Mouse (Mus musculus) embryonic facial prominence, embryonic 13.5 days (tissue): ENCODE measurements around the gene Pex7. TPM values are rescaled to one million over a fixed set of nuclear protein-coding genes. Genes with fewer than 3 reads are reported as not detected.

Experiments
- ATAC-seq: fragments of 200-750 bp; cut with Nextera tagmentation; 2 replicates; pipeline ENCODE4 v1.8.0; 2017; ENCODE audit warnings: low read depth; ENCODE audit not compliant: insufficient number of reproducible peaks, insufficient read depth, low FRiP score, low TSS enrichment
- H3K27ac ChIP-seq: fragments of 300-500 bp; sonication (generic); 2 replicates; pipeline ENCODE4 v1.5.1; 2015; ENCODE audit warnings: moderate library complexity, mild to moderate bottlenecking, inconsistent platforms
- H3K27me3 ChIP-seq: fragments of 300-500 bp; sonication (generic); 2 replicates; pipeline ENCODE4 v1.6.1; 2015; ENCODE audit warnings: mild to moderate bottlenecking, inconsistent platforms
- H3K36me3 ChIP-seq: fragments of 300-500 bp; sonication (generic); 2 replicates; pipeline ENCODE4 v1.6.1; 2015; ENCODE audit warnings: mild to moderate bottlenecking, inconsistent platforms
- H3K4me1 ChIP-seq: fragments of 300-500 bp; sonication (generic); 2 replicates; pipeline ENCODE4 v1.6.1; 2015; ENCODE audit warnings: inconsistent platforms
- H3K4me2 ChIP-seq: fragments of 300-500 bp; sonication (generic); 2 replicates; pipeline ENCODE4 v1.6.1; 2015; ENCODE audit warnings: moderate library complexity, mild to moderate bottlenecking, inconsistent platforms
- H3K4me3 ChIP-seq: fragments of 300-500 bp; sonication (generic); 2 replicates; pipeline ENCODE4 v1.5.1; 2015; ENCODE audit warnings: mild to moderate bottlenecking, inconsistent platforms
- H3K9ac ChIP-seq: fragments of 300-500 bp; sonication (generic); 2 replicates; pipeline ENCODE4 v1.6.1; 2015; ENCODE audit warnings: mild to moderate bottlenecking, inconsistent platforms
- H3K9me3 ChIP-seq: fragments of 300-500 bp; sonication (generic); 2 replicates; pipeline ENCODE4 v1.6.1; 2016; ENCODE audit warnings: inconsistent platforms
- WGBS: fragments of 180-500 bp; shearing (Covaris S2); methylation state at CpG from one replicate; pipeline ENCODE4 v1.1.7; 2015; ENCODE audit warnings: mixed read lengths; 5-methylcytosine and 5-hydroxymethylcytosine counted together
- polyA plus RNA-seq: library from polyadenylated mRNA; unstranded; fragments of >200 nt; fragmentation: Nextera tagmentation; extraction: Ambion mirVana; gene quantifications from 2 replicates; pipeline ENCODE4 v1.2.1, GENCODE M21; 2015

Pex7 gene
- polyA plus RNA-seq, 1 experiment from 2014 or later: 24.9 TPM

DNA sequence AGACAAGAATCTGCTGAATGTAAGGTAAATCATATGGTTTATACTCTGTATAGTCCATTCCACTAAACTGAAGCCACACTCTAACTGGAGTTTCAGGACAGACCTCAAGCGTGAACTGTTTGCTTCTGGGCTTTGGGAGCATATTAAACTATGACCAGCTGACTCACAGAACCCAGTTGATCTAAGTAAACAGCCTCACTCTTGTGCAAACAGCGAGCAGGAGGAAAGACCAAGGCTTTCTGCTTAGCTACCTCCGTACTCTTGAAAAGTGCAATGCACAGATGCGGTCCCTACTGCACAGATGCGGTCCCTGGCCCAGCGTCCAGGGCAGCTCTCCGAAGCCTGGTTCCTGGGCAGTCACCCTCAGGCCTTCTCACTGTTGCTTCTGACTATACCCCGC is 30.2 kb downstream of the Pex7 start:
- Histone ChIP-seq H3K36me3 (no peaks in the 10 kb centered on the region), H3K4me3 (no peak overlapping the region), H3K27me3 (no peaks in the 10 kb centered on the region), H3K9me3 (no peaks in the 10 kb centered on the region), H3K27ac (no peak overlapping the region), H3K4me2 (no peak overlapping the region), H3K4me1 (0 out of 2 replicates have a peak, but pooled peaks cover 7% of the 10 kb centered on the region), H3K9ac (no peak overlapping the region)
- 68% methylated on average over 8 of the region's 8 CpGs for WGBS
- no peak for ATAC-seq

DNA sequence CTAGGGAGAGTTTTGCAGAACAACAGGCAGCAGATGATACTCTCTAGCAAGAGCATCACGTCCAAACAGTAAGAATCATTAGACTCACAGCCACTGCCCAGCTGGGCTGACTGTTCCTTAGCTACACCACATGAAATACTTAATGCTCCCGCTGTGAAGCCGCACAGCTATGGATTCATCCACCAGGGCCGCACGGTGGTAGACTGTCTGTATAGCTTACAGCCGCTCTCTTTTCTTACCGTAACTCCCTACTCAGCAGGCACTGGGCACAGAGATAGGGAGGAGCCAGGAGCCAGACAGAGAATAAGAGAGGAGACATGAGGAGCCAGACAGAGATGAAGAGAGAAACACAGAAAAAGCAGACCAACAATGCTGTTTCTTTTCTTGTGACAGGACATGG is 30.8 kb downstream of the Pex7 start:
- H3K27ac ChIP-seq: no peak overlapping the region
- 72% methylated on average over 7 of the region's 7 CpGs for WGBS
- ATAC-seq: no peak
- H3K36me3 ChIP-seq: no peaks in the 10 kb centered on the region
- no peaks in the 10 kb centered on the region for H3K9me3 ChIP-seq
- 0 out of 2 replicates have a peak, but pooled peaks cover 7% of the 10 kb centered on the region for H3K4me1 ChIP-seq
- no peak overlapping the region for H3K4me2 ChIP-seq
- H3K9ac ChIP-seq: no peak overlapping the region
- no peaks in the 10 kb centered on the region for H3K27me3 ChIP-seq
- no peak overlapping the region for H3K4me3 ChIP-seq

DNA sequence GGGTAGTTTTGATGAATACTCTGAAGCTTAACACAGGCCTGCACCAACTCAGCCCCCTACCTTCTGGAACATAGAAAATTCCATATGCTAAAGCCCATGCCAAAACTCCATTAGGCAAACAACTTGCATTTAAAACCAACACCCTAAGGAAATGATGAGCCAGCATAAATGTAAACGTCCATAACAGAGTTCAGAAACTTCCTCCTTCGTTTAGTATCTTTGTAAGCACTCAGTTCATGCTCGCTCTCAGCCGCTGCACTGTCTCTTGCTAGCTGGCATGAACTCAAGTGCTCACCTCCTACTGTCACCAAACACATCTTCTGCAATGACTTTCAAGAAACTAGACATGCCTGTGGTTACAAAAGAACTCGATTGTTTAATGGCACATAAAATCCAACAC is 32.1 kb downstream of the Pex7 start:
- Histone ChIP-seq H3K4me1 (0 out of 2 replicates have a peak, but pooled peaks cover 7% of the 10 kb centered on the region), H3K9ac (no peak overlapping the region), H3K9me3 (no peaks in the 10 kb centered on the region), H3K27me3 (no peaks in the 10 kb centered on the region), H3K4me3 (no peak overlapping the region), H3K27ac (no peak overlapping the region), H3K36me3 (no peaks in the 10 kb centered on the region), H3K4me2 (no peak overlapping the region)
- 87% methylated on average over 5 of the region's 5 CpGs for WGBS
- no peak for ATAC-seq

DNA sequence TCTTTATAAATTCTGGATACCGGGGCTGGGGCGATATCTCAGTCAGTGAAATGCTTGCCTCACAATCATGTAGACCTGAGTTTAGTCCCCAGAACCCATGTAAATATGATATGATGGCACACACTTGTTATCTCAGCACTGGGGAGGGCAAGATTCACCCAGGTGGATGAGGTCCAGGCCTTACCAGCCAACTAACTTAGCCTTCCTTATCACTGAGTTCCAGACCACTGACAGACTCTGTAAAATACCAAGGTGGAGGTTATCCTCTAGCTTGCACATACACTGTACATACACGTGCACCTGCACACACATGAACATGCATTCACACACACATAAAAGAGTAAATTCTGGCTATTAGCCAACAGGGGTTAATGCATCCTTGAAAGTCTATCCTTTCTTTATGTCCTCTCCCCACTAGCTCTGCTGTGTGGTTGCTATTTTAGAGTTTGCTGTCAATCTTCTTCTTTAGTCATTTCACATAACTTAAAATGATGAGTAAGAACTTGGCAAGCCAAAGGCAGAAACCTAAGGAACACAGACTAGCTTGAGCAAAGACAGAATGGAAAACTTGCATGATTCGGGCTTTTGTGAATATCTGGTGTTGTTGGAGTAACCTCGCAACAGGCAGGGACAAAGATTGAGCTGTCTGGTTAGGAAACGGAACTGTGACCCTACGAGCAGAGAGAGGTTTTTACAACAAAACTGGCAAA is 51.7 kb downstream of the Pex7 start:
- Histone ChIP-seq H3K27ac (no peak overlapping the region), H3K9me3 (no peaks in the 10 kb centered on the region), H3K4me1 (peaks cover 13% of the 10 kb centered on the region), H3K4me3 (no peak overlapping the region), H3K36me3 (no peaks in the 10 kb centered on the region), H3K4me2 (no peak overlapping the region), H3K9ac (no peak overlapping the region), H3K27me3 (peaks cover 39% of the 10 kb centered on the region)
- ATAC-seq: no peak
- 94% methylated on average over 7 of the region's 7 CpGs for WGBS

DNA sequence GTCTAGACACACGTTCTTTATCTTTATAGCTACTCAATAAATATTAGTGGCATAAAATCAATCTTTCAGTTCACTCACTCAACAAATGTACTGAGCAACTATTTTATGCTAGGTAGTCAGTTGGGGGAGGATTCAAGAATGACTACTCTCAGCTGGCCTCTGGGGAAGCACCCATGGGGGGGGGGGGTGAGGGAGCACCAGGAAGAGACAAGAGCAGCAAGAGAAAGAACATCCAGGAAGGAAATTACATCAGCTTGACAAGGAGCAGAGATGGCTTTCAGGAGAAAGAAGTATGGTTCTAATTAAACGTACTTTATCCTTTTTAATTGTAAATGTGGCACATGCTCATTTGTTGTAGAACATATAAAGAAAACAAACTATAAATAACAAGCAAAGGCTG is 53.9 kb downstream of the Pex7 start:
- Histone ChIP-seq H3K4me2 (no peak overlapping the region), H3K27me3 (peaks cover 61% of the 10 kb centered on the region), H3K9ac (no peak overlapping the region), H3K9me3 (no peaks in the 10 kb centered on the region), H3K4me1 (peaks cover 30% of the 10 kb centered on the region), H3K36me3 (no peaks in the 10 kb centered on the region), H3K4me3 (no peak overlapping the region), H3K27ac (no peak overlapping the region)
- 55% methylated on average over 2 of the region's 2 CpGs for WGBS
- no peak for ATAC-seq

DNA sequence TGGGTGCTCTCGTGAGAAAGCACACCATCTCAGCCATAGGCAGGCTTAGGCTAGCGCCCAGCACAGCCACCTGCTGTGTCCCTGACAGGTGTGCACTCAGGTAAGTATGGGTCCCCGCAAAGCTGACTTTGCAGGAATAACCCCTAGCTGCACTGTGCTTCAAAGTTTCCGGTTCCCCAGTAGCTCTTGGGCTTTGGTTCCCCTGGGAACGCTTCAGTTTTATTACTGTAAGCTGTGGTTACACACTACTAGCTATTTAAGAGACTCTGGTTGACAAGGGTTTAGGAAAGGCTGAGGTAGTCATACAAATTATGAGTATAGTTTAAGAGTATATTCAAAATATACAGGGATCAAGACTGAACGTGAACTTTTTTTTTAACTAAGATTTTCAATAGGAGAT is 54.7 kb downstream of the Pex7 start:
- Histone ChIP-seq H3K4me2 (no peak overlapping the region), H3K27me3 (peaks cover 66% of the 10 kb centered on the region), H3K27ac (no peak overlapping the region), H3K4me1 (peaks cover 30% of the 10 kb centered on the region), H3K36me3 (no peaks in the 10 kb centered on the region), H3K4me3 (no peak overlapping the region), H3K9me3 (no peaks in the 10 kb centered on the region), H3K9ac (no peak overlapping the region)
- 32% methylated on average over 6 of the region's 6 CpGs for WGBS
- no peak for ATAC-seq

DNA sequence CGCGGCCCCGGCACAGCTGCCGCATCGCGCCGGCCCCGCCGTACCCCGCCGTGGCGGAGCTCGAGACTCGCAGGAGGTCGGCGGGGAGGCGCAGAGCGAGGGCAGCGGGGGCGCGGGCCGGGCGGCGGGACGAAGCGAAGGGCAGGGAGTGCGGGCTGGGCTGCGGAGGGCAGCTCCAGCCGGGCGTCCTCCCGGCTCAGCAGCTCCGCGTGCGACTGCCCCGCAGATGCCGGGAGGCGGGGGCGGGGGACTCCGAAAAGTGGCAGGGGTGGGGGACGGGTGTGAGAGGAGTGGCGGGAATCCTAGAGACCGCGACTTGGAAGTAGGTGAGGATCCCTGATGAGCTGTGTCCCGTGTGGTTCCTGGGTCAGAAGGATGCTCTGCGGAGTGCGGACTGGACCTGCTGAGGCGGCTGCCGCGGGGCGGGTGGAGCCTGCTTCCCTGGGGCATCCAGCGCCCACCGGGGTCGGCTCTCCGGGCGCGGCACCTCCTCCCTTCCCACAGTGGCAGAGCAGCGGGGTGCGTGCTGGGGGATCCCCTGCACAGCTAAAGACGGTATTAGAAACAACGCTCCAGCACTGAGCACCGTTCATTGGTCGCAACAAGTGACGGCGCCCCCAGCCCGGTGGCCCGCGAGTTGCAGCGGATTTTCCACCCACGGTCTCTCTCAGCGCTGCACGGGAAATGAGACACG is 56.3 kb downstream of the Pex7 start, which contains the start of gene Slc35d3:
TSS of gene Slc35d3 (minus strand) at position 462 of the 694 bp plus-strand sequence.
- Histone ChIP-seq H3K9me3 (no peaks in the 10 kb centered on the region), H3K27me3 (peaks cover 73% of the 10 kb centered on the region), H3K36me3 (no peaks in the 10 kb centered on the region), H3K27ac (no peak within 1 kb of the TSS), H3K4me3 (peak within 1 kb of the TSS; percentile 60), H3K4me2 (peak within 1 kb of the TSS; percentile 99), H3K4me1 (peaks cover 30% of the 10 kb centered on the region), H3K9ac (peak within 1 kb of the TSS; percentile 65)
- under 1% methylated on average over 63 of the region's 72 CpGs for WGBS
- no peak; the same call in 1 of the 2 replicates for ATAC-seq

DNA sequence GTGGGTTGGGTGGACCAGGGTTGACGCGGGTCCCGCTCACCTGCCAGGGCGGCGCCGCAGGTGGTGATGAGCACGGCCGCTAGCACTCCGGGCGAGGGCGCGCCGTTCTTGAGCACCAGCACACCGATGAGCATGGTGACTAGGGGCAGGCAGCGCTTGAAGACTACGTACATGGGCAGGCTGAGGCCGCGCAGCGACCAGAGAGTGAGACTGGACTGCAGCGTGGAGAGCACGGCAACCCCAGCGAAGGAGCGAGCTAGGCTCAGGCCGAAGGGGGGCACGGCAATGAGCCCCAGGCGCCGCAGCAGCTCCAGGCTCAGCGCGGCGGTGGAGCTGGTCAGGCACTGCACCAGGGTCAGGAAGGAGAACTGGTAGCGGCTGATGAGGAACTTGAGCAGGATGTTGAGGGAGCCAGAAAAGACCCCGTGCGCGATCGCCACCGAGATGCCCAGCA is 56.9 kb downstream of the Pex7 start:
- WGBS: 0% methylated on average over 36 of the region's 36 CpGs
- Histone ChIP-seq H3K9ac (peak overlapping the region; percentile 65), H3K4me3 (peak overlapping the region; percentile 60)

DNA sequence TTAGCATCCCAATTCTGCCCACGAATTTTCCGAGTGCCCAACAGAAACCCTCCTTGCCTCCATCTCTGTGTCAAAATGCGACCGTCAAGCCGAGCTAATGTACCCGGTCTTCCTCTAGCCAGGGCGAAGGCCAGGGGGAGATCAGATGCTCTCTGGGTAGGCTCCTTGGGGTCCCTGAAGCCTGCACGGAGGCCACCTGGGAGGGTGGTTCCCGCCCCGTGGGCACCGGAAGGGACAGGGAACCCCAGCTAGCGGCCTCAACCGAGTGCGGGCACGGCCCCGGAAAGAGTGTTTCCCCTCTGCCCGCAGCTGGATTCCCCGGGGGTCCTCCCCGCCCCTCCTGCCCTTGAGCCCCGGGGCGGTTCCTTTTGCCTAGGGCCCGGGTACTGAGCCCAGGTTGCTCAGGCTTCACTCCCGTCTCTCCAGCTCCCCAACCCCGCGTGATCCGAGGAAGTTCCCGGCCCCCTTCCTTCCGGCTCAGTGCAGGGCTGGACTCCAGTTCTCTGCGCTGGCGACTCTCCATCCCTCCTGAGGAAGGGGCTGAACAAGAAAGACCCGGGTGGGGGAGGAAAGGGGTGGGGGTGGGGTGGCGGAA is 57.6 kb downstream of the Pex7 start:
- Histone ChIP-seq H3K36me3 (no peaks in the 10 kb centered on the region), H3K27me3 (peaks cover 73% of the 10 kb centered on the region), H3K4me3 (peak overlapping the region; percentile 60), H3K27ac (no peak overlapping the region), H3K4me2 (peak overlapping the region; percentile 99), H3K9ac (peak overlapping the region; percentile 64), H3K4me1 (peaks cover 30% of the 10 kb centered on the region), H3K9me3 (no peaks in the 10 kb centered on the region)
- WGBS: 1% methylated on average over 28 of the region's 32 CpGs
- 0 out of 2 replicates have a peak, but pooled peaks have one; percentile 22 for ATAC-seq

More for the DNA sequence above, 56.9 kb downstream of the Pex7 start:
- Histone ChIP-seq H3K4me1 (peaks cover 30% of the 10 kb centered on the region), H3K4me2 (peak overlapping the region; percentile 99), H3K36me3 (no peaks in the 10 kb centered on the region), H3K27me3 (peaks cover 77% of the 10 kb centered on the region), H3K9me3 (no peaks in the 10 kb centered on the region), H3K27ac (no peak overlapping the region)
- peak; percentile 7; the same call in 1 of the 2 replicates for ATAC-seq

DNA sequence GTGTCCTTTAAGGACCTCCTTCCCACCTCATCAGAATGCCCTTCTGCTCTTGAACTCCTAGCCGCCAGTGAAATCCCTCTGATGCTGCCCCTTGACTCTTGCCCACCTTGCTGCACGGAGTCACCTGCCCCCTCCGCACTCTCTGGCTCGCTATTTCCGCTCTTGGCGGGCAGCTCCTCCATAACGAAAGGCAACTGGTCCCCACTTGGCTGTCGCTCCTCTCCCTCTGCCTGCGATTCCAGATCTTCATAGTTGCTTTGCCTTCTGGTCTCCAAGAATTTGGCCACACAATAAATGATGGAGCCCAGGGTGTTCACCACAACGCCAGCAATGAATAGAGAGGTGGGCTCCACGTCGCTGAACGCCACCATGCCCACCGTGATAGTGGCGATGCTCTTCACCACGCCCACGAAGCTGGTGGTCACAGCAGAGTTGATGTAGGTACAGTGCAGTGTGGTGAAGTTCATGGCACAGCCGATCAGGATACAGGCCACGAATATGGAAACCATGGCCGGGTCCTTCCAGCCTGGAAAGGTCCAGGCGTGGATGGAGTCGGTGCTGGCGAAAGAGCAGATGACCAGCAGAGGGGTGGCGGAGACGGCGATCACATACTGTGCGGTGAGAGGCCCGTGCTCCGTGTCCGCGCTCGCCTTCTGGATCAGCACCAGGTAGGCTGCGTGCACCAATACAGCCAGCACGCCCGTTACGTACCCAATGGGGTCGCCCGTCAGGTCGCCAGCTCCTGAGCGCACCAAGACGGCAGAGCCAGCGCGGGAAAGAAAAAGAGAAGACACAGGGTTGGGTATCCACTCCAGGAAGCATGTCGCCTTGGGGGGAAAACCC is 58.3 kb downstream of the Pex7 start:
- WGBS: 6% methylated on average over 44 of the region's 44 CpGs

DNA sequence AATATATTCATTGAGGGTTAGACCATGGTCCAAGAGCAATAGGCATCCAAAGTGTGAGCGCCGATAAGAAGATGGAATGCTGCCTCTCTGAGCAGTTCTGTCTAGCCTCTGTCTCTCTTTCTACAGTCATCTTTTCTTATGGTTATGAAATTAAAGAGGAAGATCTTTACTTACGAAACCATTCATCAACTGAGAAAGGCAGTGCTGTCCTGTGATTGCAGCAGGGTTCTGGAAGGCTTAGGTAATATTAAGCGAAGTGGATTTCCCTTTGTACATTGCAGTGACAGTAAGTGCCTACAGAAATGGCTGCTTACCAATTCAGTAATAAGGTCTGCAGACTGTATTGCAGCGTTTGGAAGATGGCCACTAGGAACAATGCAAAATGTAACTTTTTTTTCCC is 67.7 kb downstream of the Pex7 start:
- Histone ChIP-seq H3K9me3 (no peaks in the 10 kb centered on the region), H3K4me1 (no peaks in the 10 kb centered on the region), H3K4me3 (no peak overlapping the region), H3K27me3 (no peaks in the 10 kb centered on the region; the same call in 1 of the 2 replicates), H3K4me2 (no peak overlapping the region), H3K36me3 (no peaks in the 10 kb centered on the region), H3K9ac (no peak overlapping the region), H3K27ac (no peak overlapping the region)
- ATAC-seq: no peak
- 90% methylated on average over 5 of the region's 5 CpGs for WGBS

More for the DNA sequence above, 58.3 kb downstream of the Pex7 start:
- Histone ChIP-seq H3K4me1 (peaks cover 30% of the 10 kb centered on the region), H3K27ac (no peak overlapping the region), H3K36me3 (no peaks in the 10 kb centered on the region), H3K4me3 (peak overlapping the region; percentile 60), H3K27me3 (peaks cover 71% of the 10 kb centered on the region), H3K9me3 (no peaks in the 10 kb centered on the region), H3K4me2 (peak overlapping the region; percentile 99), H3K9ac (no peak overlapping the region)
- ATAC-seq: 0 out of 2 replicates have a peak, but pooled peaks have one; percentile 15
